Mouse (Mus musculus) activated CD4-positive, CD25-positive, alpha-beta regulatory T cell (primary cell): Measurements from ENCODE around the gene Psmg4. TPM values are rescaled to one million over a fixed set of nuclear protein-coding genes. Genes with fewer than 3 reads are reported as not detected.

Experiments used
- polyA plus RNA-seq, 2 experiments: library from polyadenylated mRNA; unstranded; fragments of 100-300 nt; shearing (Covaris generic); gene quantifications; one replicate each; pipeline ENCODE4 v1.2.1; 2017

The Psmg4 gene
- polyA plus RNA-seq = 10 to 100 TPM; 71.8 to 97.2 TPM

GRCm38 (mm10) chr13:34162491-34163303 lies at the start of gene Psmg4:
Psmg4 (plus strand) TSS chr13:34162964.

DNA sequence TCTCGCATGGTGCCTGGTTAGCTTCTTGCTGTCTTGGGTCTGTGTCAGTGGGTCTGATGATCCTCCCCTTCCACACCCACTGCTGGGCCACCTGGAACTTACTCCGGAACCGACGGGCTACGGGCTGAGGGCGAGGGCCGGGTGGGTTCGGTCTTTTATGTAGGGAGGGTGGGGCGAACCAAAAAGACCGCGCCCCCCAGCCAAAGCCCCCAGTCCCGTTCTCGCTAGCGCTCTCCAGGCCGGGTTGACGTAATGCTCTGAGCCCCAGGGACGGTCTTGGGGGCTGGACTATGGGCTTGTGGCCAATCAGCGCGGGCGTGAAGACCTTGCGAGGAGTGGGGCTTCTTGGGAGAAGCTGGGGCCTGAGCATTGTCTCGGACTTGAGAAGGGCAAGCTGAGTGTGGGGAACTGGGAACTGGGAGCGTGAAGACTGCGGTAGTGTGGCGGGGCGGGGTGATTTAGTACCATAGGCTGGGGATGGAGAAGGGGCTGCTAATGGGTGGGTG lies 32.5 kb upstream of the Psmg4 start, which contains the start of gene Tubb2b:
TSS of gene Tubb2b (minus strand) at position 241 of the 506 bp plus-strand sequence.

Other genes with a start within 250 kb of the Psmg4 start
- 10 to 100 TPM in 1 of 2 experiments, 1 to 10 TPM in 1; 7.9 to 11.8 TPM for gene Nqo2, start 198.3 kb upstream of the Psmg4 start, polyA plus RNA-seq
- gene Ripk1, start 160.6 kb upstream of the Psmg4 start, polyA plus RNA-seq = 10 to 100 TPM; 52.1 to 69.4 TPM
- 10 to 100 TPM; 31.9 to 73.2 TPM for gene Serpinb6a, start 160.2 kb upstream of the Psmg4 start, polyA plus RNA-seq
- gene Bphl, start 125.4 kb upstream of the Psmg4 start, polyA plus RNA-seq = 10 to 100 TPM; 21.0 to 29.9 TPM
- gene Tubb2a, start 85.0 kb upstream of the Psmg4 start, polyA plus RNA-seq = 10 to 100 TPM in 1 of 2 experiments, 1 to 10 TPM in 1; 8.1 to 12.1 TPM
- gene Tubb2b, start 32.5 kb upstream of the Psmg4 start, polyA plus RNA-seq = 1 to 10 TPM in 1 of 2 experiments, under 1 TPM in 1; 0.91 to 2.0 TPM
- under 1 TPM; 0.07 to 0.84 TPM for gene Slc22a23, start 182.2 kb downstream of the Psmg4 start, polyA plus RNA-seq